Mouse (Mus musculus) ES-Bruce4 (cell line): ENCODE measurements around the gene Tti1. TPM values are rescaled to one million over a fixed set of nuclear protein-coding genes. Genes with fewer than 3 reads are reported as not detected.
"Not testable (repeated sequence)": the region's sequence is repeated elsewhere in the genome, so short reads cannot be mapped to it uniquely, and the experiment has no call there.

Experiments
- H3K27ac ChIP-seq: 2 replicates; pipeline ENCODE4 v1.5.1; 2012; ENCODE audit warnings: low read length, inconsistent platforms; ENCODE audit not compliant: insufficient read depth
- H3K27me3 ChIP-seq: 2 replicates; pipeline ENCODE4 v1.6.1; 2012; ENCODE audit warnings: mild to moderate bottlenecking, low read length, inconsistent platforms; ENCODE audit not compliant: control insufficient read depth, poor library complexity, insufficient read depth, severe bottlenecking
- H3K36me3 ChIP-seq: 2 replicates; pipeline ENCODE4 v1.6.1; 2012; ENCODE audit warnings: inconsistent platforms, mild to moderate bottlenecking, low read length, moderate library complexity; ENCODE audit not compliant: control insufficient read depth, poor library complexity, insufficient read depth, severe bottlenecking
- H3K4me1 ChIP-seq: one replicate; pipeline ENCODE4 v1.8.1; 2011; ENCODE audit warnings: low read length; ENCODE audit not compliant: control insufficient read depth, insufficient read depth
- H3K4me3 ChIP-seq: 2 replicates; pipeline ENCODE4 v1.5.1; 2011; ENCODE audit warnings: low read depth, mild to moderate bottlenecking, low read length
- H3K9ac ChIP-seq: 2 replicates; pipeline ENCODE4 v1.6.1; 2012; ENCODE audit warnings: low read depth, mild to moderate bottlenecking, inconsistent platforms; ENCODE audit not compliant: poor library complexity, severe bottlenecking
- H3K9me3 ChIP-seq: replicated peaks from 2 replicates; pipeline ENCODE4 v1.6.1; 2012; ENCODE audit warnings: mild to moderate bottlenecking, low read length, inconsistent platforms; ENCODE audit not compliant: control insufficient read depth, poor library complexity, insufficient read depth, severe bottlenecking
- CTCF ChIP-seq: IDR thresholded peaks from one replicate; pipeline ENCODE4 v1.8.1; 2011; ENCODE audit warnings: low read depth, low read length
- EP300 ChIP-seq: IDR thresholded peaks from 2 replicates; pipeline ENCODE4 v1.6.1; 2011; ENCODE audit warnings: low read depth, low read length; ENCODE audit not compliant: insufficient read depth
- POLR2A ChIP-seq: IDR thresholded peaks from one replicate; pipeline ENCODE4 v1.8.1; 2011; ENCODE audit warnings: low read length; ENCODE audit not compliant: insufficient read depth
- polyA plus RNA-seq: library from polyadenylated mRNA; stranded (reverse); fragments of >200 nt; gene quantifications from 2 replicates; pipeline ENCODE4 v1.2.4, GENCODE M21; 2011; ENCODE audit warnings: low read depth; ENCODE audit not compliant: missing spikeins, insufficient read depth, insufficient read length

Tti1 gene
- polyA plus RNA-seq, 1 experiment: 48.5 TPM

GRCm38 (mm10) chr2:158059666-158060105 lies 31.5 kb upstream of the Tti1 start:
- Histone ChIP-seq H3K36me3 (peaks cover 18% of the 10 kb centered on the region), H3K9me3 (no peaks in the 10 kb centered on the region), H3K9ac (no peak overlapping the region), H3K27ac (no peak overlapping the region), H3K27me3 (no peaks in the 10 kb centered on the region), H3K4me3 (no peak overlapping the region), H3K4me1 (no peaks in the 10 kb centered on the region)
- no peak for TF ChIP-seq EP300
- TF ChIP-seq CTCF: no peak
- TF ChIP-seq POLR2A: no peak

DNA sequence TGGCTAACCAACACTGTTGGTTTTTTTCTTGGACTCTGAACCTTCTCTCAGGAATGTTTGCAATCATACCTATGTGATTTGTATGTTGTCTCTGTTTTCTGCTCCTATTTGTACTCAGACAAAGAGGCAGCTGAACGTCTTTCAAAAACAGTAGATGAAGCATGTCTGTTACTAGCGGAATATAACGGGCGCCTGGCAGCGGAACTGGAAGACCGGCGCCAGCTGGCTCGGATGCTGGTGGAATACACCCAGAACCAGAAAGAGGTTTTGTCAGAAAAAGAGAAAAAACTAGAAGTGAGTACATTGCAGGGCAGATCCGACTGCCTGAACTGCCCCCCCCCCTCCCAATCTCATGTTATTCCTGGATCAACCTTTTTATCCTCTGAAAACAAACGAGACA lies 30.3 kb upstream of the Tti1 start:
- Histone ChIP-seq H3K4me3 (no peak overlapping the region), H3K4me1 (no peaks in the 10 kb centered on the region), H3K27ac (no peak overlapping the region), H3K36me3 (peaks cover 18% of the 10 kb centered on the region), H3K9me3 (no peaks in the 10 kb centered on the region), H3K9ac (no peak overlapping the region), H3K27me3 (no peaks in the 10 kb centered on the region)
- TF ChIP-seq CTCF (no peak), EP300 (no peak), POLR2A (no peak)

DNA sequence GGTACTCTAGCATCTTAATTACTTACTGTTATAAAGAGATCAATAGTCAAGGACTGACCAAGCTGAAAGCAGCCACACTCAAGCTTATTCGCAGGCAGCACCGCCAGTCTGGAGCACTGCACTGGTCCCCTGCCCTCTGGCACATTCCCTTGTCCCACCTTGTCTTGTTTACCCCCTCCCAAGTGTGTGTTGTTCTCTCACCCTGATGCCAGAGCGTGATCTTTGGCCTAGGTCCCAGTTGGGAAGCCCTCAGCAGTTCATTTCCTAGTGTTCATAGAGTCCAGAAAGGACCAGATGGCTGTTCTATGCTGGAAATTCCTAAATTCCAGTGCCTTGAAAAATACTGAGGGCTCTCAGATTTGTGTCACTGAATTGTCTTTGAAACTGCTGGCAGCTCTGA lies 28.8 kb upstream of the Tti1 start:
- H3K4me3 ChIP-seq: no peak overlapping the region
- H3K27me3 ChIP-seq: no peaks in the 10 kb centered on the region
- H3K9me3 ChIP-seq: no peaks in the 10 kb centered on the region
- no peak overlapping the region for H3K9ac ChIP-seq
- H3K4me1 ChIP-seq: no peaks in the 10 kb centered on the region
- H3K36me3 ChIP-seq: peaks cover 18% of the 10 kb centered on the region
- no peak overlapping the region for H3K27ac ChIP-seq
- TF ChIP-seq POLR2A (no peak), CTCF (no peak), EP300 (no peak)

- H3K27me3 ChIP-seq, H3K4me1 ChIP-seq, H3K27ac ChIP-seq, H3K9ac ChIP-seq, H3K4me3 ChIP-seq, H3K9me3 ChIP-seq: not testable (repeated sequence)
- H3K36me3 ChIP-seq: peaks cover 25% of the 10 kb centered on the region
These were observed 27.1 kb upstream of the Tti1 start for GRCm38 (mm10) chr2:158055383-158055782.

GRCm38 (mm10) chr2:158054596-158054995 lies 26.4 kb upstream of the Tti1 start:
- Histone ChIP-seq H3K4me1 (no peaks in the 10 kb centered on the region), H3K9me3 (no peaks in the 10 kb centered on the region), H3K36me3 (peaks cover 26% of the 10 kb centered on the region), H3K27me3 (no peaks in the 10 kb centered on the region), H3K27ac (no peak overlapping the region), H3K4me3 (no peak overlapping the region), H3K9ac (no peak overlapping the region)
- TF ChIP-seq POLR2A (no peak), CTCF (no peak), EP300 (no peak)

DNA sequence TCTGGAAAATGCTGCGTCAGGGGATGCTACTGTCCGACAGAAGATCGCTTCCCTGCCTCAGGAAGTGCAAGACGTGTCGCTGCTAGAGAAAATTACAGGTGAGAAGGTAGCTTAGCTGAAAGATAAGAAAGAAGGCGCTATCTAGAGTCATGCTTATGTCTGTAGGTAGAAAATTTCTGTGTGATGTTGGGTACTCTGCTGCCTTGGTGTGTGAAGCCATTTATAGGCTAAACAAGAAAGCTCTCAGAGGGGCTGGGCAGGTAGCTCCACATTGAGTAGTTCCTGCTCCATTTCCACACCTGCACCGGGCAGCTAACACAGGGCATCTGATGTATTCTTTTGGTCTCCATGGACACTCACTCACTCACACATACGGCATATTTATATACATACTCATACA lies 21.9 kb upstream of the Tti1 start:
- no peak overlapping the region for H3K27ac ChIP-seq
- no peaks in the 10 kb centered on the region for H3K27me3 ChIP-seq
- H3K9ac ChIP-seq: no peak overlapping the region
- TF ChIP-seq POLR2A (no peak), EP300 (no peak), CTCF (no peak)
- H3K9me3 ChIP-seq: no peaks in the 10 kb centered on the region
- no peak overlapping the region for H3K4me3 ChIP-seq
- no peaks in the 10 kb centered on the region for H3K4me1 ChIP-seq
- H3K36me3 ChIP-seq: peaks cover 20% of the 10 kb centered on the region

DNA sequence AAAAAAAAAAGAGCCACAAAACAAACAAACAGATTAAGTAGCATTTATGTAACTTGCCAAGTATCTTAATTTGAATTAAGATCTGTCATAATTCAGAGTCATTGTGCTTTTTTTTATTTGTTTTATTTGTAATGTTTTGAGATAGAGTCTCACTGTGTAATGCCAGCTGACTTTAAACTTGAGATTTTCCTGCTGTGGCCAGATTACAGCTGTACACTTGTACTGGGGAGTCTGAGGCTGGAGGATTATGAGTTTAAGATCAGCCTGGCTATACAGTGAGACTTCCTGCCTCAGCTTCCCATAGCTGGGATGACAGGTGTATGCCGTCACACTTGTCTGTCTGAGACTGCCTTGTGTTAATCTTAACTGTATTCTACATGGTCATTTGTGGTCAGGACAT lies 20.5 kb upstream of the Tti1 start:
- Histone ChIP-seq H3K27ac (no peak overlapping the region), H3K4me3 (no peak overlapping the region), H3K9me3 (no peaks in the 10 kb centered on the region), H3K4me1 (no peaks in the 10 kb centered on the region), H3K27me3 (no peaks in the 10 kb centered on the region), H3K9ac (no peak overlapping the region), H3K36me3 (peaks cover 26% of the 10 kb centered on the region)
- no peak for TF ChIP-seq POLR2A
- TF ChIP-seq EP300: no peak
- TF ChIP-seq CTCF: no peak
